Mouse (Mus musculus): ENCODE data around the gene Imp4. TPM values are rescaled to one million over a fixed set of nuclear protein-coding genes. Genes with fewer than 3 reads are reported as not detected.

The Imp4 gene
- total RNA-seq, 2 experiments from 2014 or later = 31.2 to 31.4 TPM

- intact Hi-C loops (cut with DNase I) = no loop called here
These were observed 50.3 kb downstream of the Imp4 start for GRCm38 (mm10) chr1:34489852-34490541.

GRCm38 (mm10) chr1:34491480-34491879 is 51.8 kb downstream of the Imp4 start:
- no peak for DNase-seq (ENCODE audit: extremely low spot score in 1 of 2, low spot score in 2 of 2)
- intact Hi-C loops (cut with DNase I) = no loop called here

More at GRCm38 (mm10) chr1:34489852-34490541, 50.3 kb downstream of the Imp4 start:
- no peak for DNase-seq (ENCODE audit: extremely low spot score in 1 of 2, low spot score in 2 of 2)

Small RNA genes lying within 50 kb of the gene (microRNA-seq; reads per million reads assigned to microRNA genes)
- not detected for gene Mir5103

Other genes with a start within 250 kb of the Imp4 start
- gene Ccdc115, start 179 bp upstream of the Imp4 start, total RNA-seq (2021) = 10 to 100 TPM; 19.4 to 19.8 TPM
- 1 to 10 TPM; 3.6 to 4.6 TPM for gene Ptpn18, start 19.9 kb downstream of the Imp4 start, total RNA-seq (2021)
- gene Prss39, start 58.6 kb downstream of the Imp4 start, total RNA-seq (2021) = not detected
- not detected for gene Cfc1, start 95.8 kb downstream of the Imp4 start, total RNA-seq (2021)
- not detected for gene Prss40, start 121.1 kb downstream of the Imp4 start, total RNA-seq (2021)
- 10 to 100 TPM; 33.8 to 34.6 TPM for gene Amer3, start 139.8 kb downstream of the Imp4 start, total RNA-seq (2021)